Mouse (Mus musculus): ENCODE data around the gene Mllt3.

The Mllt3 gene

GRCm38 (mm10) chr4:87893012-87893411, 140.2 kb downstream of the Mllt3 start:
- intact Hi-C loops (cut with DNase I) = no loop called here

GRCm38 (mm10) chr4:87883225-87883875, 149.8 kb downstream of the Mllt3 start:
- intact Hi-C loops (cut with DNase I) = no loop called here

GRCm38 (mm10) chr4:87881995-87882394, 151.2 kb downstream of the Mllt3 start:
- intact Hi-C loops (cut with DNase I) = no loop called here

GRCm38 (mm10) chr4:87881583-87881982, 151.6 kb downstream of the Mllt3 start:
- intact Hi-C loops (cut with DNase I) = no loop called here

GRCm38 (mm10) chr4:87880297-87880696, 152.9 kb downstream of the Mllt3 start:
- intact Hi-C loops (cut with DNase I) = no loop called here

GRCm38 (mm10) chr4:87878701-87879100, 154.5 kb downstream of the Mllt3 start:
- intact Hi-C loops (cut with DNase I) = no loop called here

GRCm38 (mm10) chr4:87870563-87870962, 162.6 kb downstream of the Mllt3 start:
- intact Hi-C loops (cut with DNase I) = no loop called here

- intact Hi-C loops (cut with DNase I) = no loop called here
These were observed 166.6 kb downstream of the Mllt3 start for GRCm38 (mm10) chr4:87866564-87866963.

- intact Hi-C loops (cut with DNase I) = no loop called here
These were observed 167.3 kb downstream of the Mllt3 start for GRCm38 (mm10) chr4:87865848-87866247.

GRCm38 (mm10) chr4:87865041-87865440, 168.1 kb downstream of the Mllt3 start:
- intact Hi-C loops (cut with DNase I) = no loop called here

GRCm38 (mm10) chr4:87863212-87863611, 170.0 kb downstream of the Mllt3 start:
- intact Hi-C loops (cut with DNase I) = no loop called here

- intact Hi-C loops (cut with DNase I) = no loop called here
These were observed 172.4 kb downstream of the Mllt3 start for GRCm38 (mm10) chr4:87860723-87861122.

- intact Hi-C loops (cut with DNase I) = no loop called here
These were observed 174.0 kb downstream of the Mllt3 start for GRCm38 (mm10) chr4:87859148-87859547.

- intact Hi-C loops (cut with DNase I) = no loop called here
These were observed 175.2 kb downstream of the Mllt3 start for GRCm38 (mm10) chr4:87857982-87858381.

GRCm38 (mm10) chr4:87852461-87852860, 180.7 kb downstream of the Mllt3 start:
- intact Hi-C loops (cut with DNase I) = no loop called here

GRCm38 (mm10) chr4:87850051-87850450, 183.1 kb downstream of the Mllt3 start:
- intact Hi-C loops (cut with DNase I) = no loop called here

- intact Hi-C loops (cut with DNase I) = no loop called here
These were observed 188.4 kb downstream of the Mllt3 start for GRCm38 (mm10) chr4:87844668-87845210.

GRCm38 (mm10) chr4:87840210-87840910, 192.8 kb downstream of the Mllt3 start:
- intact Hi-C loops (cut with DNase I) = no loop called here

GRCm38 (mm10) chr4:87838716-87839115, 194.4 kb downstream of the Mllt3 start:
- intact Hi-C loops (cut with DNase I) = no loop called here

GRCm38 (mm10) chr4:87837471-87838361, 195.4 kb downstream of the Mllt3 start:
- intact Hi-C loops (cut with DNase I) = no loop called here

GRCm38 (mm10) chr4:87836257-87836656, 196.9 kb downstream of the Mllt3 start:
- intact Hi-C loops (cut with DNase I) = no loop called here

- intact Hi-C loops (cut with DNase I) = no loop called here
These were observed 198.0 kb downstream of the Mllt3 start for GRCm38 (mm10) chr4:87835191-87835590.

All from adrenal gland (tissue).